Mouse (Mus musculus) liver, postnatal 0 days (tissue): ENCODE measurements at regions not wholly inside any gene's neighbourhood (a gene's known extent, or its start where the extent isn't known, plus 50 kb on each side); places are given as distances from the start of the nearest gene placed in this dataset.

Experiments used
- ATAC-seq: fragments of 200-750 bp; cut with Nextera tagmentation; 2 replicates; pipeline ENCODE4 v1.8.0; 2017; ENCODE audit warnings: mild to moderate bottlenecking, moderate library complexity
- DNase-seq: peaks from one replicate; pipeline ENCODE4 v3.0.0-alpha.2; 2016
- H3K27ac ChIP-seq: fragments of 300-500 bp; sonication (generic); 2 replicates; pipeline ENCODE4 v1.5.1; 2014; ENCODE audit warnings: antibody characterized with exemption, moderate library complexity, mild to moderate bottlenecking, low read depth
- H3K27me3 ChIP-seq: fragments of 300-500 bp; sonication (generic); 2 replicates; pipeline ENCODE4 v1.6.1; 2014; ENCODE audit warnings: low read length, control low read depth, mixed read lengths; ENCODE audit not compliant: insufficient read depth
- H3K36me3 ChIP-seq: fragments of 300-500 bp; sonication (generic); replicated peaks from 2 replicates; pipeline ENCODE4 v1.6.1; 2014; ENCODE audit warnings: mild to moderate bottlenecking, control low read depth, low read length, moderate library complexity, mixed read lengths; ENCODE audit not compliant: insufficient read depth
- H3K4me1 ChIP-seq: fragments of 300-500 bp; sonication (generic); 2 replicates; pipeline ENCODE4 v1.6.1; 2014; ENCODE audit warnings: antibody characterized with exemption, mild to moderate bottlenecking, control low read depth; ENCODE audit not compliant: insufficient read depth
- H3K4me2 ChIP-seq: fragments of 300-500 bp; sonication (generic); 2 replicates; pipeline ENCODE4 v1.6.1; 2014; ENCODE audit warnings: low read depth, mild to moderate bottlenecking, low read length, moderate library complexity, mixed read lengths
- H3K4me3 ChIP-seq: fragments of 300-500 bp; sonication (generic); 2 replicates; pipeline ENCODE4 v1.5.1; 2014; ENCODE audit warnings: low read depth, low read length
- H3K9ac ChIP-seq: fragments of 300-500 bp; sonication (generic); replicated peaks from 2 replicates; pipeline ENCODE4 v1.6.1; 2014; ENCODE audit warnings: mild to moderate bottlenecking, moderate library complexity
- H3K9me3 ChIP-seq: fragments of 300-500 bp; sonication (generic); 2 replicates; pipeline ENCODE4 v1.6.1; 2016; ENCODE audit warnings: mild to moderate bottlenecking, control low read depth, low read length, mixed read lengths
- CTCF ChIP-seq: sonication (generic); IDR thresholded peaks from 2 replicates; pipeline ENCODE4 v1.5.1; 2016; ENCODE audit warnings: antibody characterized with exemption, low read depth
- EP300 ChIP-seq: IDR thresholded peaks from 2 replicates; pipeline ENCODE4 v1.6.1; 2016; ENCODE audit warnings: antibody characterized with exemption, low read depth, mild to moderate bottlenecking
- WGBS: fragments of 180-500 bp; shearing (Covaris S2); extraction: QIAGEN DNeasy Blood & Tissue Kit; methylation state at CpG from one replicate; pipeline ENCODE4 v1.1.7; 2014; ENCODE audit not compliant: insufficient replicate concordance; 5-methylcytosine and 5-hydroxymethylcytosine counted together

DNA sequence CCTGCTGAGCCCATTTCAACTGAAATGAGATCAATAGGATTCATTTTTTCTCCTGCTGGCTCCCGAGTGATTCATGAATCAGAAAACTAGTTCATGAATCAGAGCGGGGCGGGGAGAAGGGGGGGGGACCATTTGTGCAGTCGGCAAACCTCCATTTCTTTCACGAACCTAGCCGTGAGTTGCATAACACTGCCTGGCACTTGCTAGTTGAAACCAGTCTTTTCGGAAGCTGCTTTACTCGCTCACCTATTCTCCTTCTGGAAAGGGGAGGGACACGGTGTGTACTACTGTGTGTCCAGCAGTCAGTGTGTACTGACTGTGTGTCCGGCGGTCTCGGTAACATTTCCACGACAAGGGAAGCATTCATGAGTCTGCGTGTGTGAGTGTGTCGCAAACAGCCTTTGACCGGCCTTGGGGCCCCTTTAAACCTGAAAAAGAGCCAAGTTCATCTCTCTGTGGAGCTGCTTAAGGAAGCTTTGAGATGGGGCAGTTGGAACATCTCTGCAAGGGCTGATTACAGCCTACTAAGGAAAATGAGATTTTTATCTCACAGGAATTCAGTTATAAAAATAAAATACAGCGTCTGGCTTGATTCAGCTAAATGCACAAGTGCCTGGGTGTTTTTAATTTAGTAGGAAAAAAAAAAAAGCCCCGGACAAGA is 71.9 kb upstream of the Irf2bp2 start:
- DNase-seq (peak; percentile 64), ATAC-seq (peak; percentile 18)
- Histone ChIP-seq H3K9me3 (no peaks in the 10 kb centered on the region), H3K36me3 (no peaks in the 10 kb centered on the region), H3K27me3 (no peaks in the 10 kb centered on the region), H3K4me3 (peak overlapping the region; percentile 17; the same call in 1 of the 2 replicates), H3K4me1 (peaks cover 66% of the 10 kb centered on the region), H3K9ac (peak overlapping the region; percentile 64), H3K27ac (peak overlapping the region; percentile 94), H3K4me2 (peak overlapping the region; percentile 63)
- WGBS: 12% methylated on average over 18 of the region's 18 CpGs
- TF ChIP-seq EP300 (no peak; the same call in 1 of the 2 replicates), CTCF (no peak)

DNA sequence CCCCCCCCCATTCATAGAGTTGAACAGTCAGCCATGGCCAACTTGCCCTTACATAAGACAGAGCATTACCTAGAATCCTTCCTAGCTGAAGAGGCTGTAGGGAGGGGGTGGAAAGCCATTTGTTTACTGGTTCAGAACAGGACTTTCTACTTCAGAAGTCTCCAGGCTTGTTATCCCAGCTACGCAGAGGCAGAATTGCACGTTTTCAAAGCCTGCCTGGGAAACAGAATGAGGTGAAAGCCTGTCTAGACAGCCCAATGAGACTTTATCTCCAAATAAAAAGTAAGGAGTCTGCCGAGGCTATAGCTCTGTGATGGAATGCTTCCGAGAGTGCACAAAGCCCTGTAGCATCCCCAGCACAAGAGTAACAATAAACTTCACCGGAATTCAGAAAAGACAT is 71.1 kb upstream of the Irf2bp2 start:
- H3K9me3 ChIP-seq: no peaks in the 10 kb centered on the region
- 79% methylated on average over 5 of the region's 5 CpGs for WGBS
- no peak overlapping the region for H3K4me2 ChIP-seq
- ATAC-seq: no peak
- H3K27me3 ChIP-seq: no peaks in the 10 kb centered on the region
- peaks cover 66% of the 10 kb centered on the region for H3K4me1 ChIP-seq
- no peaks in the 10 kb centered on the region for H3K36me3 ChIP-seq
- H3K27ac ChIP-seq: peak overlapping the region; percentile 94; the same call in 1 of the 2 replicates
- no peak for TF ChIP-seq CTCF
- TF ChIP-seq EP300: no peak
- no peak for DNase-seq
- no peak overlapping the region for H3K4me3 ChIP-seq
- no peak overlapping the region for H3K9ac ChIP-seq

DNA sequence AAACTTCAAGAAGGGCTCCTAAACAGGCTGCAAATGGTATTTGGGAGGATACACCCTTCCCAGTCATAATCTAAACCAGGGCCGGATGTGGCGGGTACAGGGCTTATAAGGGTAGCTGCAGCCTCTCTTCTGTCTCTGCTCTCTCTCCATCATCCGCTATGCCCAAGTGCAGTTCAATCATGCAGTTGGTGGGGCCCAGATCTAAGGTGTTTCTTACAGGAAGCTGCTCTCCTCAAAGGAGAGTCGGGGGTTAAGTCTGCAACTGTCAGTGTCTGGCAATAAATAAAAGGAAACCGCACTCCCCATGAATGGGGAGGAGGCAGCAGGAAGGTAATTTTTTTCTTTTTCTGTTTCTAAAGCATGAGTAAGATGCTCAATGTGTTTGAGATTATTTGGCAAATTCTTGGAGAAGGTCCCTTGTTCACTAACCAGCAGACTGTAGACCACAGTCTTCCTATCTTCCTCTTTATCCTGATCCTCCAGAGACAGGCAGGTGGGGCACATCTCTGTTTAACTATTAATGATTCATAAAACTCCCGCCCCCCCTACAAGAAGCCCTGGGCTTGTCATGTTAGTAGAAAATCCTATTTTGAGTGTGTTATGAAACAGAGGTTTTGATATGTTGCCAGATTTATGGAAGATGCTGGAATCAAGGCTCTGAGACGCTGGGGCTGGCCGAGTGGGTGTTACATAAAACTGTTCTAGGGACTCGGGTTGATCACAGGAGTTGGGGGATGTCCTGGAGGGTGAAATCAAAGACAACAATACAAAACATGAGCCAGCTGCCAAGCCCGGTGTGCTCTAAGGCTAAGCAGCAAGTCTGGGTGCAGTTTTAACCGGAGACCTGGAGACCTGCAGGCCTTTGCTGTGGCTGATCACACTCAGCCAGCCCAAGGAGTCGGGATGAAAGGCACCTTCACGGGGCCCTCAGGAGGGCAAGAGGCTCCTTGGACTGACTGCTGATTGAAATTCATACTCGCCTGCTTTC is 69.3 kb upstream of the Irf2bp2 start:
- Histone ChIP-seq H3K27ac (peak overlapping the region; percentile 95), H3K4me3 (no peak overlapping the region), H3K36me3 (no peaks in the 10 kb centered on the region), H3K4me2 (no peak overlapping the region), H3K9ac (no peak overlapping the region; the same call in 1 of the 2 replicates), H3K27me3 (no peaks in the 10 kb centered on the region), H3K4me1 (peaks cover 68% of the 10 kb centered on the region), H3K9me3 (no peaks in the 10 kb centered on the region)
- WGBS: 37% methylated on average over 14 of the region's 14 CpGs
- DNase-seq (no peak), ATAC-seq (no peak)
- TF ChIP-seq CTCF: no peak
- TF ChIP-seq EP300: no peak

DNA sequence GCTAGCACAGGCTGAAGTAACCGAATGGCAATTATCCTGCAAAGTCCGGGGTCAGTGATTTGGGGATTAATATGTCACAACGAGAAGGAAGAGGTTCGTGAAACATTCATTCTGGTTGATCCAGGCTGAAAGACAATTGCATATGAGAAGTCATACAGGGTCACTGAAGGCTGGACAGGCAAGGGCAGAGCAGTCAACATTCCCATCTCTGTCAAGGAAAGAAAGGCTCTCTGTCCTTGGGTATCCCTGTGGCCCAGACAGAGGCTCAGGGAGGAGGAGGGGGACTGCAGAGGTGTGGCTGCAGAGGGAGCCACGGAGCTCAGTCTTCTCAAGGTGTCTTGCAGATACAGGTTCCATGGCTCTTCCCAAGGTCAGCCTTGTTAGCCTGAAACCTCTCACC is 68.4 kb upstream of the Irf2bp2 start:
- Histone ChIP-seq H3K4me3 (no peak overlapping the region), H3K4me2 (peak overlapping the region; percentile 64; the same call in 1 of the 2 replicates), H3K27me3 (no peaks in the 10 kb centered on the region), H3K9ac (peak overlapping the region; percentile 49), H3K36me3 (no peaks in the 10 kb centered on the region), H3K4me1 (peaks cover 63% of the 10 kb centered on the region), H3K27ac (peak overlapping the region; percentile 95), H3K9me3 (no peaks in the 10 kb centered on the region)
- WGBS: 57% methylated on average over 5 of the region's 5 CpGs
- ATAC-seq (no peak), DNase-seq (no peak)
- TF ChIP-seq CTCF (0 out of 2 replicates have a peak, but pooled peaks have one; percentile 2), EP300 (no peak)

DNA sequence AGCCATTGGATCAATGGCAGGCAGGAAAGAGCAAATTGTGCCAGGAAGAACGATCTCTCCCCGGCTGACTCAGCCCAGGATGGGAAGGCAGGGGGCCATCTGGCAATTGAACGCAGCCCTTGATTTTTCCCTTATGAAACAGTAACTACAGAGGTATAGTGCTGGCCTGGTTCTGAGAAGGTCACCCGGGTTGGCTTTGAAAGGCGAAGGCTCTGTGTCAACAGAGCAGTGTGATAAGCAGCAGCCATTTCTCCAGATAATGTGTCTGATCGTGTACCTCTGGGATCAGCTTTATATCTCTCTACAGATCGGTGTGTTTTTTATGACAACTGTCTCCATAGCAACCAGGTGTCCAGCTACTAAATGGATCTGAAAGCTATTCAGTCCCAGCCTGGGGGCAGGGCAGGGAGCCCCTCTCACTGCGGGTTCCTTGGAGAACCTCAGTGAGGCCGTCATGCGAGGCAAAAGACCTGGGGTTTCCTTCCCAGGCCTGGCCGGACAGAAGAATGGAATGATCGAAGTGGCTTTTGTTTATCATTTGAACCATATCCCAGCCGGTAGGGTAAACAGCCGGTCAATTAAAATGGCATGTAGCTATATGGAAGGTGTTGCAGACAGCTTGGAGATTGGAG is 67.8 kb upstream of the Irf2bp2 start:
- WGBS: 41% methylated on average over 14 of the region's 14 CpGs
- H3K9me3 ChIP-seq: no peaks in the 10 kb centered on the region
- DNase-seq: peak; percentile 51
- peak overlapping the region; percentile 95 for H3K27ac ChIP-seq
- ATAC-seq: peak; percentile 14
- 0 out of 2 replicates have a peak overlapping the region, but pooled peaks have one; percentile 23 for H3K4me3 ChIP-seq
- H3K36me3 ChIP-seq: no peaks in the 10 kb centered on the region
- H3K4me1 ChIP-seq: peaks cover 58% of the 10 kb centered on the region
- TF ChIP-seq CTCF: no peak
- 0 out of 2 replicates have a peak, but pooled peaks have one; percentile 34 for TF ChIP-seq EP300
- no peaks in the 10 kb centered on the region for H3K27me3 ChIP-seq
- peak overlapping the region; percentile 72 for H3K9ac ChIP-seq
- H3K4me2 ChIP-seq: peak overlapping the region; percentile 64
